Mouse (Mus musculus) fibroblast of lung, adult 2 months (primary cell): ENCODE results near the gene Brinp1.

Experiments
- DNase-seq: peaks from one replicate; pipeline ENCODE4 v3.0.0-alpha.2; 2011; ENCODE audit warnings: low read depth

Gene Brinp1

DNA sequence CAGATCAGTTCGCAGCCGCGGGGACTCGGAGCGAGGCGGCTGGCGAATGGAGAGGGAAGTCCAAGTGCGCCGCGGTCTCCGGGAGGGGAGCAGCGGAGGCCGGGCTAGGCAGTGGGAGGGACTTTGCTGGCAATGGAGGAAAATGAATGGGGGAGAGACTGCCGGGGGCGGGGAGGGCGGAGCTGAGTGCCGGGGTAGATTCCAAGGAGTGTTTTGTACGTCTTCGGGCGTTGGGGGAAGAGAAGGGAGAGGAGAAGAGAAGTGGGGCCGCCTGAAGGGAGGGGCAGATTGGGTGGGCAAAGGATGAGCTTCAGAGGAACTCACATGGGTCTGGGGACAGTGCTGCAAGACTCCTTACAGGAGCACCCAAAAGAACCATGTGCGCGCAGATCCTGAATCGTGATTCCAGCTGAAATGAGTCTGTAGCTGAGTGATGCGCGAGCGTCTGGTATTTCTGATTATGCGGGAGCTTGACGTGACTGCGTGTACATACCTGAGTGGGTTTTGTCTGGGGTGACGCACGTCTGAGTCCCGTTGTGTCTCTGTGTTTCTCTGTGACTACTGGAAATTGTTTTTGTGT, at the start of gene Brinp1:
TSS of gene Brinp1 (minus strand) at position 76 of the 580 bp plus-strand sequence.
- DNase-seq: no peak

DNA sequence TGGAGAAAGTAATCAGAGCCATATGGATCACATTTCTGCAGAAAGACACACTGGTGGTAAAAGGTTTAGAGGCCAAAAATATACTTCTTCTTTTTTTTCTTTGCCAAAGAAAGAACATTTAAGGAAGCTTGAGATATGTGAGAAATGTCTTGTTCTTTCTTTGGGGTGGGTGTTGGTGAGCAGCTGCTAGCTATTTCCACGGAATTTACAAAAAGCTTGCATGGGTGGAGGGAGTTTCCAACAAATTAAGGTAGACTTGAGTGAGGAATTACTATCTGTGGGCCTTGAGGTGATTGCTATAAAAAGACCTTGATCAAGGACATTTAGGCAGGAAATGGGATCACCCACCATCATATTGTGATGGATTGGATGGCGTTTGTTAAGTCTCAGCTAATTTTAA, 3.1 kb upstream of the Brinp1 start:
- no peak for DNase-seq

DNA sequence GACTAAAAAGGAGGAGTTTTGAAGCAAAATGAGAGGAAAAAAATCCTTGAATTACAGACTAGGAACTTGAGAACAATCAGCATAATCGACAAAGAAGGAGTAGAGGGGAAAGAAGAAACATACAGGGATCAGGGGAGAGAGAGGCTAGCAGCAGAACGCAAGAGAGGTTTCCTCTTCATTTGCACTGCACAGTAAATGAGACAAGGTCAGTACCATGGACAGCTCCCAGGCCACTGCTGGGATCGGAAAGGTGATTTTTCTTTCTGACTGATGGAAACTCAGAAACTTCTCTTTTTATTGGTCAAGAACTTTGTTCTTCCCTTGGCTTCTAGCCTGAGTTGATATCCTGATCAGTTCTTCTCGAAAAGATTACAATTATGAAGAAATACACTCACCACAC, 1.4 kb upstream of the Brinp1 start:
- DNase-seq: no peak

DNA sequence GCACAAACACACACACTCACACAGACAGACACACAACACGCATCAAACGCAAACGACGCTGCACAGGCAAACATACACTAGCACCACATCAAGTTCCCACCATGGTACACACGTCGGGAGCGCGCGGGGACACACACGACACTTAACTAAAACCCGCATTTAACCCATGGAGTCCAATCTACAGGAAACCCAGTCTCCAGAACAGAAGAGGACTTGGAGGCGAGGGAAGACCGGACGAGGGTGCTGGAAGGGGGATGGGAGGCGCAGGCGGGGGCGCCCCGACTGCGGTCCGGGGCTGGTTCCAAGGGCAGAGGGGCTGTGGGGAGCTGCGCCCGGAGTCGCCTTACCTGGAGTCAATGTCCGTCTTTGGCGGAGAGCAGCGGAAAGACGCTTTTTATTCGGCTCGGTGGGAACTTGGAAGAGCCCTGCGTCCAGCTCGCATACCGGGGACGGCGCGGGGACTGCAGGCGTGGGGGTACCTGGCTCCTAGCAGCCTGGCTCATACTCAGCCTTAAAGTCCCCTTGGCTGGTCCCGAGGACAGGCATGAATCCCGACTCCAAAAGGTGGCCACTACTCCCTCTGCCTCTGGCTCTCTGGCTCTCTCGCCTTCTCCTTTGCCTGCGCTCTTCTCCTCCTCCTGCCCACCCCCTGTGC, 403 bp downstream of the Brinp1 start:
- no peak for DNase-seq

DNA sequence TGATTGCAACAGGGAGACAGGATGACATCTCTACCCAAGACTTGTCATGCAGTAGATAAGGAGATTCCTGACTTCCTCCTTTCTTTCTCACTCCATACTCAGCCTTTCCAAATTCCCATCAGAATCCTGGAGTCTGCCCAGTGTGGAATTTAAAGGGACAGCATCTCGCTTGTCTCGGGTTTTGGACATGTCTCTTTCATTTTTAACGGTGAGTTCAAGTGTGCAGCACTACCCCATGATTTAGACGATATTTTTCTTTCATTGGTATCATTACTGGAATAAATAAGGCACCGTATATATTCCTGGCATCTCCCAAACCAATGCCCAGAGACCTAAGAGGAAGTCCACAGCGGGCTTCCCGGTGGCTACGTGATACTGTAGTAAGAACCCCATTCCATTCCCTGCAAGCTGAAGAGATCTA, 1.1 kb downstream of the Brinp1 start:
- DNase-seq: no peak

DNA sequence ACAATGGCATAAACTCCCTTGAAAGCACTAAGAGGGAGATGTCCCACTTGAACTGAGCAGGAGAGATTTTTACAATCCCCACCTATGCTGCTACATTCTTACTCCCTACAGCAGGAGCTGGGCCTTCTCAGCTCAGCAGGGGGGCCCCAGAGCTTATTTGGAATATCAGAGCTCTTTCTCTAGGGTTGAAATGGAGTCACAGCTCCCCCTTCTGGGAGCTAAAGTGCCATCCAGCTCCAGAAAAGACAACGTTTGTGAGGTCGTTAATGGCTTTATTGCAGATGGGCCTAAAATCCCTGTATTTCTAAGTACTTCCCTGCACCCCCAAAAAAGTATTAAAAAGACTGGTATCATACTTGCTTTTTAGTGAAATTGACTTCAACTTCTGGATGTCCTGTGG, 3.6 kb downstream of the Brinp1 start:
- DNase-seq: no peak

DNA sequence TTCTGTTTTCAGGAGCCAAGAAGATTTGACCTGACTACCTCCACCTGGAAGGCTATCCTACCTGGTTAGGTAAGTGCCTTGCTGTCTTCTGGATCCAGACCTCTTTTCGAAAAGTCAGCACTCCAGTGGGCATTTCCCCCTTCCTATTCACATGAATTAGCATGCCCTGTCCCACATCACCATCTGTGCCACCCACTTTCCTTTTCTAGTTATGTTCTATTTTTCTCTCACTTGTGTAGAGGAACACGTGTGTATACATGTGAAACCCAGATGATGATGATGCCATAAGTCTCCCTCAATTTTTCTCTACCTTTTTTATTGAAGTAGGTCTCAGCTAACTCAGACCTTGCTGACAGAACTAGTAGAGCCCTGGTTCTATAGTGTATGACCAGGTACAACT, 11.3 kb downstream of the Brinp1 start:
- DNase-seq: no peak

DNA sequence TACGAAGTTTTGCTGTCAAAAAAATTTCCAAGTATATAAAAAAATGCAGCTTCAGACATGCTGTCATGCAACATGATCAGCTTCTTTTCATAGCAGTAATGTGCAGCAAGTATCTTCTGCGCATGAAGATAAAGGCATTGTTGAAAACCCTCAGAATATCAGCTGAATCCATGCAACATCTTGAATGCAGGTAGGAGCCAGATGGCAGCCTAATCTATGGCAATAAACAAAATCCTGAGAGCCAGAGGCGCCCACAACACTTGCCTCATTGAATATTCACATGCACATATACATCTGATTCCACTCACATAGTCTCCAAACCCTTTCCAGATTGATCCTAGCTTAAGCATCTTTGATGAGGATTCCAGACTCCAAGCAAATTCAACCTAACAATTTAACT, 24.2 kb downstream of the Brinp1 start:
- DNase-seq: no peak

DNA sequence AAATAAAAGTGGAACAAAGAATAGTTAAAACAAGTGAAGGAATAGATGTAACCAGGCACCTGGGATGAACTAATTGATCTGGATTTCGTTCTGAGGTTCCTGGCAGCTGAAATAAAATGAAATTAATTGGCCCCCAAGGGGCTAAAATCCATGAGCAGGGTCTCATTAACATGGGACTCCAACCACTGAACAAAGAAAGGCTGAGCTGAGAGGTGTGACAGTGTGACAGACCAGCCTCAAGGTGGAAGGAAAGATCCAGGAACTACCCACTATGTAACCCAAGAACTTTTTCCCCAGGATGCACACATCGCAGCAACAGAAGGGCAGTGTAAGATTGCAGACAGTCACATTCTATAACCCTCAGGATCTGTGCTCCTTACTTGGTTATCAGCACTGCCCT, 28.1 kb downstream of the Brinp1 start:
- DNase-seq: no peak

DNA sequence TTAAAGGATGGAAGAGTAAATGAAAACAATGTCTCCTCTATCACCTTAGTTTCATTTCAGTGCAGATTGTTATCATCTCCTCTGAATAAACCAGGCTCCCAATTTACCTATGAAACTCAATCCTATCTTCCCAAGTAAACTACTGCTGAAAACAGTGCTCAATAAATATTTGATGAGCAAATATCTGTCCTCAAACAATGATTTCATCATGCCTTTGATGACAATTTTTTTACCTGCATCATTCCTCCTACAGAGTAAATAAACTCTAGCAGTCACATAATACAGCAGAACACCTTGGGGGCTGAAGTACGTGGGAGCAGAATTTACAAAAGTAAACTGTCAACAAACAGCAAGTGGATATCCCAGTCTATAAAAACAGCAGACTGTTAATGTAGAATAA, 31.3 kb downstream of the Brinp1 start:
- DNase-seq: no peak

DNA sequence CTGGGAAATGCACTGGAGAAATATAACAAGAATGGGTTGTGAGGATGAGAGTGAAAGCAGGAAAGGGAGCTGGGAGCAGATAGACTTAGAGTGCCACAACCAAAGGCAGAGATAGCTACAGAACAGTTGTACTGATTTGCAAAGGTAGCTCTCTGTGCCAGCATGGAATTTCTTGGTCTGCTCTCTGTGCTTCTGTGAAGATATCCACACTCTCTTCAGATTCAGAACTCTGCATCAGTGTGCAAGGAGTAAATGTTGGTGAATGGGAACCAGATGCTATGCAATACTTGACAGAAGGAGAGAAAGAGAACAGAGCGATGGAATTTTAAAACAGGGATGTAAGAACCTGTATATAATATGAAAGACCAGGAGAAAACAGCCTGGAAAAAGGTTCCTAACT, 31.7 kb downstream of the Brinp1 start:
- no peak for DNase-seq

DNA sequence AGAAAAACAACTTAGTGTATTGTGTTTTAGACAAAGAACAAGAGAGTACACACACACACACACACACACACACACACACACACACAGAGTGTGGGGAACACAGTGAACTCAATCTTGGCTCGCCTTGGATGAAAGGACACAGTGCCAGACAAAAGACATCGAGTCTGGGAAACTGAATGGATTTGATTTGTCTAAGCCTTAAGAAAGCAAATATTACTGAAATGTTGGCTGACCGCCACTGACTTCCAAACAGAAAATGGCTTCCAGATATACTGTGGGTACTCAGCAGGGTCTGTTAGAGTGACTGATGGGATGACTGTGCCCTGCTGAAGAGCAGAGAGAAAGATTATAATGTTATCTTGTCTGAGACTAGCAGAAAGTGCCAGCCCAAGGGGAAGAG, 34.1 kb downstream of the Brinp1 start:
- DNase-seq: no peak

DNA sequence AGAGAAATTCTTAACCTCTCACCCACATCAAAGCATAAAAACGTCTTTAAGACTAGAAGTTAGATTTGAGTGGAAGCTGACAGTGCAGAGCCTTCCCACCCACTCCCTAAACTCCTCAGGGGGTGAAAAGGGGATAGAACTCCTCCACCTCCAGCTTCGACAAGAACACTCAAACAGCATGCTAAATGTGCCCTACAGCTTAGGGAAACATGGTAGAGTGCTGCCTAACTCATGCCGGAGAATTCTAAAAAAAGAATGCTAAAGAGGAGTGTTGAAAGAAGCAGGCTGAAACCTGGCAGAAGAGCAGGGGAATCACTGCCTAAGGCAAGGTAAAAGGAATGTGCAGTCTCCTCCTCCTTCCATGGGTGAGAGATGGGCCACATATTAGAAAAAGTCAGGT, 43.3 kb downstream of the Brinp1 start:
- no peak for DNase-seq

DNA sequence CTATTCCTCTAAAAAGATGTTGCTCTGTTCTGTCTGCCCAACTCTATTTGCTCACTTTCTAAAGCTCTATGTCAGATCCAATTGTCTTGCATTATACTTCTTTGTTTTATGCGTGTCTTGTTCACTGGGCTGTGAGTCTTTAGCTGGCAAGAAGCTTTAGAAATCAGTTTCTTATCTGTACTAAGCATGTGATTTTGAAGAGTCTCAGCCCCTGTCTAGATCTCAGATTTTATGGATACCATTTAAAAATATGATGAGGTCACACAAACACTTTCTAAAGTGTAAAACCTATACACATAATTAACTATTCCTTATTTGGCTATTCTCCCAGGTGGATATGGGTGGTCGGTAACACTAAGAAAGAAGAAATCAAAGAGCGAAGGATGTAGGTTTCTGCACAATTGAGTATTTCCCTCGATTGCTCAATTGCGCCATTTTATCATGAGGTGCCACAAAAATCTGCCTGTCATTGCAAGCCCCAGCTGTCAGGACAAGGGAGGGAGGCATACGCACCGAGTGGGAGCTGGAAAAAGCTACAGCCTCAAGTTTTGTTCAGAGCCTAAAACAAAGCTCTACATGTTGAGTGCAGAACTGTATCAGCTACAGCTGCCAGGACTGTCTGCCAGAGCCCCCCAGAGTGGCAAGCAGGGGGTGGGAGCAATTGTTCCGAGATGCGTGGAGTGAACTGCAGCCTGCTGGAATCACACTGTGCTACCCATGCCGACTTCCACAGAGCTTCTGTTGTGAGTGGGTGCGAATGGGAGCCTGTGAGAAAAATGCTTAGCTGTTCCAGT, 47.6 kb downstream of the Brinp1 start:
- DNase-seq: no peak

DNA sequence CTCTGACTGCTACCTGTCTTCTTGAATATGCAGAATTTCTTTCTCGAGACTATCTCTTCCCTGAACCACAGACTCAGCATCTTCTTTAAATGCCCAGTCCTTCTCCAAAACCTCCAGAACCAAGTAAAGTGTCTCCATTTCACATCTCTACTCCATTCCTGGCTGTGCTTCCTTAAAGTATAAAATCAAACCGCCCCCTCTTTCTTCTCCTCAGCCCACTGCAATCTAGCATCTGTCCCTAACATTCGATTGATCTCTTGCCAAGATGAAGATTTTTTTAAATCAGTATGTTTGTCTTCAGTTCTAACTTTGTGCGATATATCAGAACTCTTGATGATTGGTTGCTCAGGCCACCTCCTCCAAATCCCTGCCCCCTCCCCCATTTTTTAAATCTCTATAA, 63.7 kb downstream of the Brinp1 start:
- DNase-seq: no peak

DNA sequence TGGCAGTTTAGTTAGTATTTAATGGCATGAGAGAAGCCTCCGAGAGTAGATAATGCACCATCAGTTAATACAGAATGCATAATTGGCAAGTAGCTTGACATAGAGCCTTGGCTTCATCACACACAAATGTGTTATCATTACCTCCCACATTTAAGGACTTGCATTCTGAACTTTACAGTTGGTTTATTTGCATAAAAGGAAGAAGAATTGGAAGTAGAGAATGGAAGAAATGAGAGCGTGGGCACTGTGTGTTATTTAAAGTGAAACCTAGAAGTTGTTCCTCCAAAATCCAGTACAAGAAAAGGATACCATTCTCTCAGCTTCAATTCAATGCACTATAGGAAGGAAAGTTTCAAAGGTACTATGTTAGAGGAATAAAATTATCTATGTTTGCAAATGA, 67.9 kb downstream of the Brinp1 start:
- DNase-seq: no peak

DNA sequence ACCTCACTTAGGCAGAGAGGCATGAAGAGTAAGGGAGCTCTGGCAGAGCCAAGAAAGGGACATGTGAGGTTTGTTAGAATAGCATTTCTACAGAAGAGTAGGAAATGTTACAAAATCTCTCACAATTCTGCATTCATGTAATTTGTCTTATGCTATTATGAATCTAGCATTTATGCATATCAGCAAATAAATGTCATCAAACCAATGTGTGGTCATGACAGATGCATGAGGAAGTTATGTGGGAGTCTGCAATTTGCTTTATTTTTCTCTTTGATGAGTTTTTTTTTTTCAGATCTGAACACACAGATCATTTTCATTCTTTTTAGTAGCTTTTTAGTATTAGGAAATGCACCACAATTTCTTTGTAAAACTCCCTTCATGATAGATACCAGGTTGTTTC, 82.2 kb downstream of the Brinp1 start:
- DNase-seq: no peak

DNA sequence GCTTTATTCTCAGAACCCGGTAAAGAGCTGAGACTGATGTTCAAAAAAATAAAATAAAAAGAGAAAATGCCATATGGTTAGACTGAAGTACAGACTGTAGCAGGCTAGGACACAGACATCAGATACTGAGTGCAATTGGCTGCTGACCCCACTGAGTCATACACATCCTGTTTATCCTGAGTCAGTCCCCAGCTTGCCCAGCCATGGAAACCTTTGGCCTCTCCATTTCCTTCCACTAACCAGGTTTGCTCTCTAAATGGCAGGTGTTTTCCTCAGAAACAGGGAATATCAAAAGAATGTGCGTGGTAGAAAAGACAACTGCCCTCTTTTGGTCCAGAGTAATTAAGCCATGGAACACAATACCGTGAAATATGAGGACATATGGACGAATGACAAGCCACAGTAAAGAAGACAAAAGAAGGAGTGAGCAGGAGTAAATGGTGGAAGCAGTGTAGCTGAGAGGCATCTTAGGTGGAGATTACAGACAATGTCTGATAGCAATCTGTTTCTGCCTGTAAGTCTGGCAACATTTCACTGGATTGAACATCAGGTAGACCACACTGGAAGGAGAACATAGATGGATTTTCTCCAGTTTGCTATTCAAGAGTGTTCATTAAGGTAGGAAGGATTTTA, 88.9 kb downstream of the Brinp1 start:
- DNase-seq: no peak

DNA sequence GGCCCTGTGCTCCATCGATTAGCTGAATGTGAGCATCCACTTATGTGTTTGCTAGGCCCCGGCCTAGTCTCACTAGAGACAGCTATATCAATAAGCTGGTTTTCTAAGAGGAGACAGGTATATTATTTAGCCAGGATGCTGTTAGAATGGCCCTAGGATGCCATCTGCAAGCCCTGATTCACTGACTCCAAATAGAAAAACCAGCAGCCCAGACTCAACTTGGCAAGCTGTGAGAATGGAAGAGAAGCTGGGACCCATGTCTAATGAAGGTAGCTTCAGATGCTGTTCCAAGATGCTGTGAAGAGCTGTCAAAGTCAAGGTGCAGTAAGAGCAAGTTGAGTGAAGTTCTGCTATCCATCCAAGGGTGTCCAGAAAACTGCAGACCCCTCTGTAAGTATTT, 89.5 kb downstream of the Brinp1 start:
- no peak for DNase-seq

DNA sequence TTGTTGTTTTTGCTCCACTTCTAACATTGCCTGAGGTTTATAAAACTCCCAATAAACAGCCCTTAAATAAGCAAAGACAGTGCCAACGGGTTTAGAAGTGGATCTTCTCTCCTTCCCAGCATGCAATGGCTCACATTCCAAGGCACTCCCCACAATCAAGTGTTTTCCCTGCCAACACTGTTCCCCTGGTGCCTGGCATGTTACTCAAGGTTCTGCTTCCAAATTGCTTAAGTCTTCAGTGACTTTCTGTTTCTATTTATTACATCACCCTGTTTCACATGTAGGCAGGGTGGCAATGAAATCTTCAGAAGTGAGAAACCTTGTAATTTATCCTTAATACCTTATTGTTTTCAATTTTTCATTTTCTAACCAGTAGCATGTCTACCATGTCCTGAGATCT, 97.3 kb downstream of the Brinp1 start:
- no peak for DNase-seq

DNA sequence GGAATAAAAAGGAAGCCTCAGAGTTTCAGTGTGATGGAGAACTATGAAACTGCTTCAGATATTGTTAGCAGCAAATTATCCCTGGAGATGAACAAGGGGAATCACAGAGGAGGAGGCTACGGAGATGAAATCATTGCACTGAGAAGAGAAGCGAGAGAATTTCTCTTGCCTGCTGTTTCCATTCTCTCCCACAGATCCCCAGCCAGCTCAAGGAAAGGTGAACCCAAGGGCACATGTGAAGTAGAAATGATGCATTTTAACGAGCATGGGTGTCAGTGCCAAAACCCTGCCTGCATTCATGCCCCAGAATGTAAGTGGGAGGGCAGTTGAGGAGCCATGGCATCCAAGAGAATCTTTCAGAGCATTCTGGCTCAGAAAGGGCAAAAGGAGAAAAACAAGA, 104.5 kb downstream of the Brinp1 start:
- no peak for DNase-seq

DNA sequence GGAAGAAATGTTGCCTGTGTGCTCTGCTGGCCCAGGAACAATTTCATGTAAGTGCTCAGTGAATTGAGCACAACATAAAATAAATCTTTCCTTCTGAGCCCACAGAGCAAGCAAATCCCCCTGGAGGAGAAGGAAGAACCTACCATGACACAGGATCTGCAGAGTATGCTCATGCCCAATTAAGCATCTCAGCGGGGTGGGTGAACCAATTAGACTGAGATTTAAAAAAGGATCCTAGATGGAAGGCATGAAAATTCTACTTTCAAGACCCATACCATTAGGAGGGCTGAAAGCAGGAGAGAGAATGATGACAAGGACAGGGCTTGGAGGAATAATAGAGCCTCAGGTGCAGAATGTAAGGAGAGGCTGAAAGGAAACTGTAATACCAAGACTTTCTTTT, 107.2 kb downstream of the Brinp1 start:
- DNase-seq: no peak

DNA sequence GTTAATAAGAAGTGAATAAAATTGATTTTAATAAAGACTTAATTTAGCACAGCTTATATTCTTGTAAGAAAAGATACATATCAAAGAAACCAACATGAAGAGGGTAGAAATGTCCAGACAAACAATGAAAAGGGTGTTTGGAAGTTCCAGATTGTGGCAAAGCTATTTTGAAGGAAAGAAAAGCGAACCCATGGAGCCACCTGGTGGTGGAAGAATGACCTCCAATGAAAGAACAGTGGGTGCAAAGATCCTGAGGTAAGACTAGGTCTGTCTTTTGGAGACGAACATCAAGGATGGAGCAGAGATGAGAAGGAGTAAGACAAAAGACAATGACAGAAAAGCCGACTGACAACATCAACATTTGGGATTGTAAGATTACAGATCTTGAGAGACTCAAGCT, 108.2 kb downstream of the Brinp1 start:
- DNase-seq: no peak
